Mouse (Mus musculus) left cerebral cortex, adult 2 months (tissue): ENCODE measurements around the gene Npy2r. TPM values are rescaled to one million over a fixed set of nuclear protein-coding genes. Genes with fewer than 3 reads are reported as not detected.
A peak's percentile ranks its signal among the peaks of the same experiment; 100 is the strongest.

Experiments
- DNase-seq, 2 experiments: peaks; one replicate each; pipeline ENCODE4 v3.0.0; 2021 to 2022; ENCODE audit warnings: low spot score in 2 of 2, mixed read lengths in 1 of 2; ENCODE audit errors: extremely low spot score in 1 of 2
- H3K27ac ChIP-seq: fragments of 200-600 bp; 2 replicates; pipeline ENCODE4 v1.8.1; 2022
- H3K4me3 ChIP-seq: fragments of 200-600 bp; 2 replicates; pipeline ENCODE4 v1.8.1; 2022
- CTCF ChIP-seq: fragments of 200-600 bp; IDR thresholded peaks from 2 replicates; pipeline ENCODE4 v1.8.1; 2022; ENCODE audit warnings: antibody characterized with exemption, mild to moderate bottlenecking, moderate library complexity
- intact Hi-C: fragments of 180-260 bp; cut with DNase I; formaldehyde crosslinking; loops from one replicate; pipeline ENCODE4 v1.15.1; 2025
- long read RNA-seq, 2 experiments: library from polyadenylated mRNA; stranded (forward); transcript quantifications; one replicate each; pipeline ENCODE4 v2.0.0; 2021; ENCODE audit warnings: borderline mapping rate in 2 of 2
- total RNA-seq, 2 experiments: library from RNA; stranded (reverse); gene quantifications; 2 replicates each; pipeline ENCODE4 v1.2.3; 2021

The Npy2r gene
- total RNA-seq: 1 to 10 TPM; 5.2 to 6.1 TPM
- long read RNA-seq, experiment 1, partial matches to known transcripts: 1 of 9 reads
- long read RNA-seq, experiment 1, other reads (novel, unspliced or antisense): 1 of 9 reads
- long read RNA-seq, experiment 2, partial matches to known transcripts: 0 of 6 reads
- long read RNA-seq, experiment 2, other reads (novel, unspliced or antisense): 0 of 6 reads

GRCm38 (mm10) chr3:82547908-82548721 lies at the start of gene Npy2r:
TSS of gene Npy2r (minus strand) at chr3:82548084.
- H3K27ac ChIP-seq: no peak within 1 kb of the TSS
- no peak for TF ChIP-seq CTCF
- peak in 1 of 2 experiments; percentile 21 for DNase-seq
- H3K4me3 ChIP-seq: peak within 1 kb of the TSS; percentile 42
- intact Hi-C loops: loop anchor here (10.0 kb wide), 1 partner anchor 177 kb away; no protein-coding TSS in a partner anchor

GRCm38 (mm10) chr3:82557786-82558185 lies 9.9 kb upstream of the Npy2r start:
- intact Hi-C loops: no loop called here
- no peak for TF ChIP-seq CTCF
- no peak for DNase-seq
- Histone ChIP-seq H3K4me3 (no peak overlapping the region), H3K27ac (no peak overlapping the region)

GRCm38 (mm10) chr3:82556311-82556828 lies 8.5 kb upstream of the Npy2r start:
- no peak overlapping the region for H3K27ac ChIP-seq
- no peak for DNase-seq
- H3K4me3 ChIP-seq: no peak overlapping the region
- intact Hi-C loops: no loop called here
- TF ChIP-seq CTCF: no peak

GRCm38 (mm10) chr3:82549932-82550331 lies 2.0 kb upstream of the Npy2r start:
- TF ChIP-seq CTCF: no peak
- DNase-seq: no peak
- no peak overlapping the region for H3K4me3 ChIP-seq
- intact Hi-C loops: loop anchor here (10.0 kb wide), 1 partner anchor 175 kb away; no protein-coding TSS in a partner anchor
- H3K27ac ChIP-seq: no peak overlapping the region

GRCm38 (mm10) chr3:82548753-82549152 lies 869 bp upstream of the Npy2r start:
- H3K4me3 ChIP-seq: peak overlapping the region; percentile 42
- H3K27ac ChIP-seq: no peak overlapping the region
- TF ChIP-seq CTCF: peak; percentile 42
- intact Hi-C loops: loop anchor here (10.0 kb wide), 1 partner anchor 176 kb away; no protein-coding TSS in a partner anchor
- no peak for DNase-seq

DNA sequence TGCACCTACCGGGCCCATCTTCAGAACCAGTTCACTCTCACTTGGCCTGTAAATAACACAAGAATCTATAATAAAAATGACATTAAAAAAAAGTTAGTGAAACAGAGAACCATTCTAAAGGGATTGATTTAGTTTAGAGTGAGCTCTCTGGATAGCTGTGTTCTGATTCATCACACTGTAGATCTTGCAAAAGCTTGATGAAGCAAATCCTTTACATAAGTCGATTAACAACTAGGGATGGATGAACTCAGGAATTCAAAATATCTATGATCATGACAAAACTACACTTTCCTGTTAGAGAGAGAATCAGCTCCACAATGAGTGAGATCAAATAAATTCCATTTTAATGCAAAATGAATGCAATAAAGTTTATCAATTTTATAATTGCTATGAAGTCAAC lies 6.4 kb downstream of the Npy2r start:
- DNase-seq: no peak
- TF ChIP-seq CTCF: no peak
- intact Hi-C loops: loop anchor here (10.0 kb wide), 1 partner anchor 183 kb away; no protein-coding TSS in a partner anchor
- no peak overlapping the region for H3K4me3 ChIP-seq
- H3K27ac ChIP-seq: no peak overlapping the region

DNA sequence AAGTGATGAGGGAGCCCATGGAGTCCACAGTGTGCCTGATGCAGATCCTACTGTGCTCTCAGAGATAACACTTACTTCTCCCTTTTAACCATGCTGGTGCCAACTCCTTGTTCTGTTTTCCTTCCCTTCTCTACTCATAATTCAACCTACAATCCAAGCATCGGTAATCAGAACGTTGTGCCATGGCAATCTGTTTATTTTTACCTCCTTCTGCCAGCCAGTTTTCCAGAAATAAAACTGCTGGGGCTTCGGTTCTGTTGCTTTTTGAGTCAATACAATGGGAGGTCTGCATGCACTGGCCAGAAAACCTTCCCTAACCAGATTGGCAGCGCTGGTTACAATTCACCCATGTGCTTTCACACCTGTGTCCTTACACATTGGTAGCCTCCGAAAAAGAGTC lies 7.9 kb downstream of the Npy2r start:
- H3K4me3 ChIP-seq: no peak overlapping the region
- DNase-seq: no peak
- intact Hi-C loops: loop anchor here (10.0 kb wide), 1 partner anchor 185 kb away; no protein-coding TSS in a partner anchor
- no peak for TF ChIP-seq CTCF
- H3K27ac ChIP-seq: no peak overlapping the region

DNA sequence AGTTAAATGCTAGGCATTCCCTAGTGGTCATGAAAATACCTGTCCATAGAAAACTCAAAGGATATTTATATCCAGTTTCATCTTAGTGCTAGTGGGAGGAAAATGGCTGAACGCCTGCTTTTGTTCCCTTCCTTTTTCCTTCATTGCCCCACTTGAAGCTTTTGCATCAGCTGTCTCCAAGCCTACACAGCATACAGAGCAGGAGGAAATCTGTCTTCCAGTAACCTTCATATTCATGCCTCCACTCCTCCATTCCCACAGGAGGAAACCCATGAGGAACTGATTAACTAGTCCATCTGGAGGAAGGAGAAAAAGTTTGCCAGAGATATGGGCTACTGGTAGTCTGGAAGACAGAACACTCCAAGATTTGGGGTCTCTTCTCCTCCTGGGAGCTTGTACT lies 23.1 kb downstream of the Npy2r start:
- intact Hi-C loops: no loop called here
- no peak overlapping the region for H3K27ac ChIP-seq
- DNase-seq: no peak
- no peak overlapping the region for H3K4me3 ChIP-seq
- TF ChIP-seq CTCF: no peak

DNA sequence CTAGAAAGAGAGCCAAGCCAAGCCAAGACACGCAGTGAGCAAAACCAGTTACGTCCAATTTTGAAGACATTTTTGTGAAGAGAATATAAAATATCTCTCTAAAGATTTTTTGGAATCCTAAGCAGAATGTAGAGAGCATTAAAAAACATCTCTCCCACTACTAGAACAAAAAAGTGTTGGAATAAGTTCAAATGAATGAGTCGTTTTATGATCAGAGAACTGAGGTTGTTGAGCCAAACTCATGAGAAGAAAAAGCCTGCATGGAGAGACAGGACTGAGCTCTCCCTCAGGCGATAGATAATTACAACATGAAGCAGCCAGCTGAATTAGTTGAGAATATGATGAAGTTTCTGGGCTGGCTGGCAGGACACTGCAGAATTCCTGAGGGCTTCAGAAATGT lies 49.9 kb downstream of the Npy2r start:
- Histone ChIP-seq H3K4me3 (no peak overlapping the region), H3K27ac (no peak overlapping the region)
- intact Hi-C loops: no loop called here
- no peak for TF ChIP-seq CTCF
- no peak for DNase-seq

Other genes starting within 250 kb of the Npy2r start
- 10 to 100 TPM; 94.8 TPM for gene Map9, start 190.0 kb downstream of the Npy2r start, total RNA-seq